Mouse (Mus musculus): ENCODE measurements at regions not wholly inside any gene's neighbourhood (a gene's known extent, or its start where the extent isn't known, plus 50 kb on each side); places are given as distances from the start of the nearest gene placed in this dataset.

- Histone ChIP-seq H3K4me1 (replicated peaks; ENCODE audit: control insufficient read depth, insufficient read depth) (no peaks in the 10 kb centered on the region), H3K4me3 (ENCODE audit: low read depth, low read length) (no peak overlapping the region), H3K4me2 (replicated peaks; ENCODE audit: low read depth) (no peak overlapping the region), H3K9ac (ENCODE audit: low read length) (no peak overlapping the region), H3K27ac (replicated peaks) (no peak overlapping the region), H3K9me3 (ENCODE audit: control insufficient read depth, low read length) (no peaks in the 10 kb centered on the region), H3K36me3 (ENCODE audit: control insufficient read depth, insufficient read depth, low read length) (no peaks in the 10 kb centered on the region), H3K27me3 (ENCODE audit: control insufficient read depth, insufficient read depth, low read length) (no peaks in the 10 kb centered on the region)
- TF ChIP-seq CTCF (IDR thresholded peaks at IDR 0.05; ENCODE audit: low read depth) (no peak), EP300 (optimal IDR thresholded peaks at IDR 0.05) (no peak)
- WGBS = 70% methylated on average over 4 of the region's 4 CpGs
- ATAC-seq (ENCODE audit: low FRiP score, low TSS enrichment) (no peak), DNase-seq (ENCODE audit: low spot score) (no peak)
Observed at GRCm38 (mm10) chr9:50433525-50433924, 60.8 kb upstream of the Plet1 start.

- no peaks in the 10 kb centered on the region for H3K4me1 ChIP-seq (replicated peaks; ENCODE audit: control insufficient read depth, insufficient read depth)
- H3K36me3 ChIP-seq (ENCODE audit: control insufficient read depth, insufficient read depth, low read length) = no peaks in the 10 kb centered on the region
- H3K9me3 ChIP-seq (ENCODE audit: control insufficient read depth, low read length) = no peaks in the 10 kb centered on the region
- TF ChIP-seq CTCF (IDR thresholded peaks at IDR 0.05; ENCODE audit: low read depth) (no peak), EP300 (optimal IDR thresholded peaks at IDR 0.05) (no peak)
- WGBS = 63% methylated on average over 4 of the region's 4 CpGs
- ATAC-seq (ENCODE audit: low FRiP score, low TSS enrichment) (no peak), DNase-seq (ENCODE audit: low spot score) (no peak)
- no peak overlapping the region for H3K9ac ChIP-seq (ENCODE audit: low read length)
- no peak overlapping the region for H3K4me2 ChIP-seq (replicated peaks; ENCODE audit: low read depth)
- H3K4me3 ChIP-seq (ENCODE audit: low read depth, low read length) = no peak overlapping the region
- H3K27me3 ChIP-seq (ENCODE audit: control insufficient read depth, insufficient read depth, low read length) = no peaks in the 10 kb centered on the region
- H3K27ac ChIP-seq (replicated peaks) = no peak overlapping the region
Observed at GRCm38 (mm10) chr9:50433978-50434377, 60.3 kb upstream of the Plet1 start.

- DNase-seq (ENCODE audit: low spot score) = peak; percentile 86
- peak; percentile 87 for ATAC-seq (ENCODE audit: low FRiP score, low TSS enrichment)
- Histone ChIP-seq H3K9ac (ENCODE audit: low read length) (peak overlapping the region; percentile 53; the same call in 1 of the 2 replicates), H3K27ac (replicated peaks) (no peak overlapping the region), H3K4me3 (ENCODE audit: low read depth, low read length) (peak overlapping the region; percentile 29), H3K27me3 (ENCODE audit: control insufficient read depth, insufficient read depth, low read length) (no peaks in the 10 kb centered on the region), H3K4me2 (replicated peaks; ENCODE audit: low read depth) (peak overlapping the region; percentile 61), H3K36me3 (ENCODE audit: control insufficient read depth, insufficient read depth, low read length) (no peaks in the 10 kb centered on the region), H3K4me1 (replicated peaks; ENCODE audit: control insufficient read depth, insufficient read depth) (no peaks in the 10 kb centered on the region), H3K9me3 (ENCODE audit: control insufficient read depth, low read length) (no peaks in the 10 kb centered on the region)
- WGBS = 15% methylated on average over 17 of the region's 17 CpGs
- TF ChIP-seq EP300 (optimal IDR thresholded peaks at IDR 0.05) (no peak), CTCF (IDR thresholded peaks at IDR 0.05; ENCODE audit: low read depth) (peak; percentile 99)
Observed at GRCm38 (mm10) chr9:50437830-50438722, 56.2 kb upstream of the Plet1 start.

GRCm38 (mm10) chr9:50438738-50439137 is 55.6 kb upstream of the Plet1 start:
- no peaks in the 10 kb centered on the region for H3K9me3 ChIP-seq (ENCODE audit: control insufficient read depth, low read length)
- H3K27ac ChIP-seq (replicated peaks) = no peak overlapping the region
- H3K4me3 ChIP-seq (ENCODE audit: low read depth, low read length) = no peak overlapping the region
- no peaks in the 10 kb centered on the region for H3K27me3 ChIP-seq (ENCODE audit: control insufficient read depth, insufficient read depth, low read length)
- no peak overlapping the region for H3K9ac ChIP-seq (ENCODE audit: low read length)
- no peaks in the 10 kb centered on the region for H3K36me3 ChIP-seq (ENCODE audit: control insufficient read depth, insufficient read depth, low read length)
- TF ChIP-seq CTCF (IDR thresholded peaks at IDR 0.05; ENCODE audit: low read depth) (no peak), EP300 (optimal IDR thresholded peaks at IDR 0.05) (no peak)
- no peak for ATAC-seq (ENCODE audit: low FRiP score, low TSS enrichment)
- DNase-seq (ENCODE audit: low spot score) = no peak
- no peak overlapping the region for H3K4me2 ChIP-seq (replicated peaks; ENCODE audit: low read depth)
- H3K4me1 ChIP-seq (replicated peaks; ENCODE audit: control insufficient read depth, insufficient read depth) = no peaks in the 10 kb centered on the region
- 50% methylated on average over 7 of the region's 7 CpGs for WGBS

DNA sequence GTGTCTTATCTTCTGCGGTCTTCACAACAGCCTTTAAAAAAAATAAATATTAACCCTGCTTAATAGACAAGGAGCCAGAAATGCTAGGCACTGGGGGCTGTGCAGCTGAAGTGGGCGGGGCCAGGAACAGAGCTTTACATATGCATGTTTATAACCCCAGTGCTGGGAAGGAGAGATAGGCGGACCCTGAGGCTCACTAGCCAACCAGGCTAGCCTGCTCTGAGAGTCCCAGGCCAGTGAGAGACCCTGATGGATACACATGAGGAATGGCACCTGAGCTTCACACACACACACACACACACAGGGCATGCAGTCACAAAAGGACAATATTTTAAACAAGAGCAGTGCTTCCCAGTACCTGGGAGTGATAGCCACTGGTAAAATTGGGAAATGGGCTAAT is 54.1 kb upstream of the Plet1 start:
- Histone ChIP-seq H3K36me3 (ENCODE audit: control insufficient read depth, insufficient read depth, low read length) (no peaks in the 10 kb centered on the region), H3K4me2 (replicated peaks; ENCODE audit: low read depth) (no peak overlapping the region), H3K4me1 (replicated peaks; ENCODE audit: control insufficient read depth, insufficient read depth) (no peaks in the 10 kb centered on the region), H3K9me3 (ENCODE audit: control insufficient read depth, low read length) (no peaks in the 10 kb centered on the region), H3K9ac (ENCODE audit: low read length) (no peak overlapping the region), H3K27me3 (ENCODE audit: control insufficient read depth, insufficient read depth, low read length) (no peaks in the 10 kb centered on the region), H3K27ac (replicated peaks) (no peak overlapping the region), H3K4me3 (ENCODE audit: low read depth, low read length) (no peak overlapping the region)
- DNase-seq (ENCODE audit: low spot score) (no peak), ATAC-seq (ENCODE audit: low FRiP score, low TSS enrichment) (no peak)
- no peak for TF ChIP-seq CTCF (IDR thresholded peaks at IDR 0.05; ENCODE audit: low read depth)
- 78% methylated on average over 3 of the region's 3 CpGs for WGBS

DNA sequence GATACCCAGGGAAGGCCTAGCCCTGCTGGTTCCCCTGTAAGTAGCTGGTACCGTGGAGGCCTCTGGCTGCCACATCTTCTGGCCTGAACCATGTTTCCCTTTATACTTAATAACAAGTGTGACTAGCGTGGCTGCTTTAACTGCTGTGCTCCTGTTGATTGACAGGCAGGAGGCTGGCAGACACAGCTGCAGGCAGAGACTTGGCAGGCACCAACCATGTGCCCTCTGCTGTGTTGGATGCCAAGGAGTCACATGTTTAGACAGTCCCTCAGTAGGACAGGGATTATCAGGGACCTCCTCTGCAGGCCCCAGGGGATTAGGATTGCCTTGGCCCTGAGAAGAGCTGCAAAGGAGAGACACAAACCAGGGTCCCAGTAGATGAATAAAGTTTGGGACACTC is 53.6 kb upstream of the Plet1 start:
- WGBS = 56% methylated on average over 2 of the region's 2 CpGs
- no peak for ATAC-seq (ENCODE audit: low FRiP score, low TSS enrichment)

More for the DNA sequence above, 53.6 kb upstream of the Plet1 start:
- Histone ChIP-seq H3K36me3 (ENCODE audit: control insufficient read depth, insufficient read depth, low read length) (no peaks in the 10 kb centered on the region), H3K27me3 (ENCODE audit: control insufficient read depth, insufficient read depth, low read length) (no peaks in the 10 kb centered on the region), H3K9me3 (ENCODE audit: control insufficient read depth, low read length) (no peaks in the 10 kb centered on the region), H3K4me1 (replicated peaks; ENCODE audit: control insufficient read depth, insufficient read depth) (no peaks in the 10 kb centered on the region), H3K9ac (ENCODE audit: low read length) (no peak overlapping the region), H3K4me2 (replicated peaks; ENCODE audit: low read depth) (no peak overlapping the region), H3K4me3 (ENCODE audit: low read depth, low read length) (no peak overlapping the region), H3K27ac (replicated peaks) (no peak overlapping the region)
- no peak for TF ChIP-seq EP300 (optimal IDR thresholded peaks at IDR 0.05)
- TF ChIP-seq CTCF (IDR thresholded peaks at IDR 0.05; ENCODE audit: low read depth) = no peak
- DNase-seq (ENCODE audit: low spot score) = no peak
